Mouse (Mus musculus) intestine, postnatal 0 days (tissue): Measurements from ENCODE around the gene Strn3. TPM values are rescaled to one million over a fixed set of nuclear protein-coding genes. Genes with fewer than 3 reads are reported as not detected.

Experiments
- ATAC-seq: fragments of 200-750 bp; cut with Nextera tagmentation; 2 replicates; pipeline ENCODE4 v1.8.0; 2017; ENCODE audit warnings: mild to moderate bottlenecking, moderate TSS enrichment, moderate library complexity
- H3K27ac ChIP-seq: fragments of 300-500 bp; sonication (generic); 2 replicates; pipeline ENCODE4 v1.5.1; 2014; ENCODE audit warnings: mild to moderate bottlenecking, low read depth, low read length, moderate library complexity
- H3K27me3 ChIP-seq: fragments of 300-500 bp; sonication (generic); replicated peaks from 2 replicates; pipeline ENCODE4 v1.6.1; 2014; ENCODE audit warnings: low read length, mixed read lengths; ENCODE audit not compliant: control insufficient read depth, insufficient read depth
- H3K36me3 ChIP-seq: fragments of 300-500 bp; sonication (generic); 2 replicates; pipeline ENCODE4 v1.6.1; 2014; ENCODE audit warnings: mild to moderate bottlenecking, moderate library complexity; ENCODE audit not compliant: control insufficient read depth, insufficient read depth
- H3K4me1 ChIP-seq: fragments of 300-500 bp; sonication (generic); replicated peaks from 2 replicates; pipeline ENCODE4 v1.6.1; 2014; ENCODE audit warnings: antibody characterized with exemption, low read length, mixed read lengths; ENCODE audit not compliant: control insufficient read depth, insufficient read depth
- H3K4me2 ChIP-seq: fragments of 300-500 bp; sonication (generic); replicated peaks from 2 replicates; pipeline ENCODE4 v1.6.1; 2014; ENCODE audit warnings: low read depth, mild to moderate bottlenecking, moderate library complexity
- H3K4me3 ChIP-seq: fragments of 300-500 bp; sonication (generic); 2 replicates; pipeline ENCODE4 v1.5.1; 2014; ENCODE audit warnings: low read depth, low read length
- H3K9ac ChIP-seq: fragments of 300-500 bp; sonication (generic); 2 replicates; pipeline ENCODE4 v1.6.1; 2014; ENCODE audit warnings: mild to moderate bottlenecking, low read depth, low read length
- H3K9me3 ChIP-seq: fragments of 300-500 bp; sonication (generic); 2 replicates; pipeline ENCODE4 v1.6.1; 2016; ENCODE audit warnings: mixed run types; ENCODE audit not compliant: control insufficient read depth
- CTCF ChIP-seq: sonication (generic); IDR thresholded peaks from 2 replicates; pipeline ENCODE4 v1.5.1; 2016; ENCODE audit warnings: low read depth, mild to moderate bottlenecking, control low read depth, antibody characterized with exemption, moderate library complexity
- WGBS: fragments of 180-500 bp; shearing (Covaris S2); extraction: QIAGEN DNeasy Blood & Tissue Kit; methylation state at CpG from one replicate; pipeline ENCODE4 v1.1.7; 2014; 5-methylcytosine and 5-hydroxymethylcytosine counted together
- polyA plus RNA-seq: library from polyadenylated mRNA; unstranded; fragments of >200 nt; fragmentation: Nextera tagmentation; extraction: Ambion mirVana; gene quantifications from 2 replicates; pipeline ENCODE4 v1.2.1, GENCODE M21; 2015

Strn3 gene
- polyA plus RNA-seq, 1 experiment from 2014 or later = 22.2 TPM

DNA sequence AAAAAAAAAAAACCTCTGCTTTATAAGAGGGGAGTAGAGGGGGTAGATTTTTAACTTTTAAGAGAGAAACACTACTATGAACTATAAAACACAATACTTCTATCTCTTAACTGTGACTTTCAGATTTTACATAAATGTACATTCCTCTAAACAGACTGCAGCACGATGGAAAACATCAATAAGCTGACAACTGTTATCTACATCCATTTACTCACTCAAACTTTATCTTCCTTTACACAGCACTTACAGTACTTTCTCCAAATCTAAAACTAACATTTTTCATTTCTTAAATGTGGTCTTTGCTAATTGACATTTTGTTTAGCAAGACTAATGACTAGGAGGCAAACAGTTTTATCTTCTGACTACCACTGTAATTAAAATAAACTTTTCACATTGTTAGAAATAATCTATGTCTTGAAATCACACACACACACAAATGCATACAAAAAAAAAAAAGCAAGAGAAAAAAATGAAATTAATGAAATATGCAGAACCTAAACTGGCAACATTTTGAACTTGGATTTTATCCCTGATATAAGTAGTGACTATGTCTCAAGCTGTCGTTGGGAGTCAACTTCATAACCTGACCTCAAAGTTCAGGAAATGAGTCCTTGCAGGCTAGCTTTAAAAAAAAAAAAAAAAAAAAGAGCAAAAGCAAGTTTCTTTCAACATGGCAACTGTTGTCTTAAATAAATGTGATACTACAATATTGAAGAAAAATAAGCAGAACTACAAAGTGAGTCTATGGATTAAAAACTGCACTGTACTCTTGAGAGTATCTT lies 54.8 kb downstream of the Strn3 start:
- H3K27me3 ChIP-seq = no peaks in the 10 kb centered on the region
- no peak overlapping the region for H3K27ac ChIP-seq
- no peaks in the 10 kb centered on the region; the same call in 1 of the 2 replicates for H3K4me1 ChIP-seq
- H3K4me3 ChIP-seq = no peak overlapping the region
- no peak for ATAC-seq
- 0 out of 2 replicates have a peak, but pooled peaks cover 3% of the 10 kb centered on the region for H3K36me3 ChIP-seq
- no peak overlapping the region for H3K4me2 ChIP-seq
- H3K9me3 ChIP-seq = no peaks in the 10 kb centered on the region
- H3K9ac ChIP-seq = no peak overlapping the region
- 33% methylated on average over 2 of the region's 2 CpGs for WGBS
- no peak for TF ChIP-seq CTCF

DNA sequence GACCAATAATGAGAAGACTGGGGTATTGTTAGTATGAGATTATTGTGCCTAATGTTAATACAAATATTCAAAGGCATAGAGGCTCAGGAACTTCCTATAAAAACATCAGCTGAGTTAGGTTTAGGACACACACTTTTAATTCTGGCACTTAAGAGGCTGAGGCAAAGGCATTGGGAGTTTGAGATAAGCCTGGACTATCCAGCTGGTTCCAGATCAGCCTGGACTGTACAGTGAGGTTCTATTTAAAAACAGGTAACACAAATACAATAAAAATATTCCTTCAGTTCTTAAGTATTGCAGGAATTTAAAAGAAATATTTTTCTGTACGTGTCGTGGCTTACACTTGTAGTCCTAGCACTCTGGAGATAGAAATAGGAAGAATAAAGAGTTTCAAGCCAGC lies 55.4 kb downstream of the Strn3 start:
- Histone ChIP-seq H3K4me2 (no peak overlapping the region), H3K9ac (no peak overlapping the region), H3K27ac (no peak overlapping the region), H3K4me1 (no peaks in the 10 kb centered on the region), H3K27me3 (no peaks in the 10 kb centered on the region), H3K36me3 (no peaks in the 10 kb centered on the region), H3K4me3 (no peak overlapping the region), H3K9me3 (no peaks in the 10 kb centered on the region)
- no peak for ATAC-seq
- TF ChIP-seq CTCF = no peak
- 89% methylated on average over 2 of the region's 2 CpGs for WGBS

DNA sequence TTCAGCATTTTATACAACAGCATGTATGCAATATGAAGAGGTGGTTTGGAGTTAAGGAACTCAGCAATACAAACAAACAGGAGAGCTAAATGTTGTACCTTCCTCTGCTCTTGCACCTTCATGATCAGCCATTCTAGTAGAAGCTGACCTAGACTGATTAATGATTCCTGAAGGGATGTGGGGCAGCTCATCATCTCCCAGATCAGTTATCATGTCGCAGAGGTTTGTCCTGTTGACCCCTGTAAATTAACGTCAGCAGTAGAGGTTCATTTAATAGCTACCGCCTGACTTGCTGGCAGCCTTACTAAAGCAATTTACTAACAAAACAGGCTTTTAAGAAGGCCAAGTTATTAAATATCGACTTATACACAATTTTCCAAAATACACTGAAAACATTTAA lies 58.2 kb downstream of the Strn3 start:
- 50% methylated on average over 4 of the region's 4 CpGs for WGBS
- Histone ChIP-seq H3K9ac (no peak overlapping the region), H3K4me3 (no peak overlapping the region), H3K9me3 (no peaks in the 10 kb centered on the region), H3K36me3 (no peaks in the 10 kb centered on the region), H3K4me1 (no peaks in the 10 kb centered on the region), H3K4me2 (no peak overlapping the region), H3K27me3 (no peaks in the 10 kb centered on the region), H3K27ac (no peak overlapping the region)
- no peak for TF ChIP-seq CTCF
- ATAC-seq = no peak

DNA sequence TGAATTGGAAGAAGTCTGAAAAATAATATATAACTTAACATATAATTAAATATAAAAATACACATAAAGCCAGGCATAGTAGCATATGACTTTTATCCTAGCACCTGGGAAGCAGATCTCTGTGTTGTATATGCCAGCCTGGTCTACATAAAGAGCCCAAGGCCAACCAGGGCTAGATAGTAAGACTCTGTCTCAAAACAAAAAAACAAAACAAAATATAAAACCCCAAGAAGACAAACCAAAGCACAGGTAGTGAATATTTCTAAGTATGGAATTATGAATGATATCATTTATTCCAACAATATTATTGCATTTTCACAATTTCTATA lies 68.4 kb downstream of the Strn3 start:
- H3K4me3 ChIP-seq = no peak overlapping the region
- no peaks in the 10 kb centered on the region for H3K27me3 ChIP-seq
- no peak overlapping the region for H3K27ac ChIP-seq
- H3K4me2 ChIP-seq = no peak overlapping the region
- no peak for ATAC-seq
- no peaks in the 10 kb centered on the region for H3K4me1 ChIP-seq
- H3K9ac ChIP-seq = no peak overlapping the region
- TF ChIP-seq CTCF = no peak
- H3K9me3 ChIP-seq = no peaks in the 10 kb centered on the region
- peaks cover 8% of the 10 kb centered on the region; the same call in 1 of the 2 replicates for H3K36me3 ChIP-seq

DNA sequence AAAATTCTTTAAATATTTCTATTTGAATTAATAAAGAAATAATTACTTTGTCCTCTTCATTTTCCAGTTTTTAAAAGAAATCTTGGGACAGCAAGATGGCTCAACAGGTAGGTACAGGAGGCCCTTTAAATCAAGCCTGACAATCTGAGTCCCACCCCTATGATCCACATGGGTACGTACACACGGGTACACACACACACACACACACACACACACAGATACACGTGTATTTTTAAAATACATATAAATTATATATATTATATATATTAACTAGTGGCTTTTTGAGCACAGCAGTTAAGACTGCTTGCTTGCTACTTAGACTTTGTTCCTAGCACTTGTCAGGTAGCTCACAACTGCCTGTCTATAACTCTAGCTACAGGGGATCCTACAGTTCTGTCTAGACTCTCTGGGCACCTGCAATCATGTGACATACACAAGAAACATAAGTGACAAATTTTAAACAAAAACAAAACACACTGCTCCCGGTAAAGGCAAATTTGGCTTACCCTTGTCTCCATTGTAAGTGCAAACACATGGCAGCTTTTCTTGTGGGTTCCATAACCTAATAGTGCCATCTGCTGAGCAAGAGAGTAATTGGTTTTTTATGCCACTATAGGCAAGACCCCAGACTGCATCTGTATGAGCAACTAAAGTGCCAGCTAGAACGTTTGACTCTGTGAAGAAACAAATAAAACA lies 68.9 kb downstream of the Strn3 start:
- no peak for ATAC-seq
- H3K27me3 ChIP-seq = no peaks in the 10 kb centered on the region
- H3K4me1 ChIP-seq = no peaks in the 10 kb centered on the region
- TF ChIP-seq CTCF = peak; percentile 46
- no peak overlapping the region for H3K9ac ChIP-seq
- no peaks in the 10 kb centered on the region for H3K9me3 ChIP-seq
- 80% methylated on average over 5 of the region's 5 CpGs for whole genome bisulfite sequencing
- H3K27ac ChIP-seq = no peak overlapping the region
- no peak overlapping the region for H3K4me2 ChIP-seq
- no peak overlapping the region for H3K4me3 ChIP-seq
- peaks cover 8% of the 10 kb centered on the region; the same call in 1 of the 2 replicates for H3K36me3 ChIP-seq

DNA sequence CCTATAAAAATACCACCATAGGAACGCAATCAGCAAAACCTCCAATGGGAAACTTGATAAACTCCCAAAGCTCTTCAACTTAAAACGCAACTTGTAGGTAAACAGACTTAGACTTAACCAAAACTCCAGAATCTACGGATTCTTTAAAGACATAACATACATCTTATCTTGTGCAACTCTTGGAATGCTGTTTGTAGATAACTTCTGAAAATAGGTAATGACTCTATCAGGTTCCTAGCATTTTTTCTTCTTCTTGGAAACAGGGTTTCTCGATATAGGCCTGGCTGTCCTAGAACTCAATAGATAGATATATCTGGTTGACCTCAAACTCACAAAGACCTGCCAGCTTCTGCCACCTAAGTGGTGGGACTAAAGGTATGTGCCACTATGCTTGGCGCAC lies 70.5 kb downstream of the Strn3 start:
- no peak overlapping the region for H3K4me2 ChIP-seq
- H3K27ac ChIP-seq = no peak overlapping the region
- peaks cover 11% of the 10 kb centered on the region for H3K36me3 ChIP-seq
- H3K4me1 ChIP-seq = no peaks in the 10 kb centered on the region
- ATAC-seq = no peak
- no peaks in the 10 kb centered on the region for H3K9me3 ChIP-seq
- no peak overlapping the region for H3K4me3 ChIP-seq
- TF ChIP-seq CTCF = no peak
- 85% methylated on average over 5 of the region's 5 CpGs for WGBS
- no peaks in the 10 kb centered on the region for H3K27me3 ChIP-seq
- H3K9ac ChIP-seq = no peak overlapping the region
